Mouse (Mus musculus) monocyte, adult 2 months (primary cell): ENCODE data around the gene Slc6a17.

Source experiments
- DNase-seq, 2 experiments: peaks; one replicate each; pipeline ENCODE4 v3.0.0; 2022; ENCODE audit warnings: low spot score in 2 of 2, low read depth in 1 of 2

The Slc6a17 gene

DNA sequence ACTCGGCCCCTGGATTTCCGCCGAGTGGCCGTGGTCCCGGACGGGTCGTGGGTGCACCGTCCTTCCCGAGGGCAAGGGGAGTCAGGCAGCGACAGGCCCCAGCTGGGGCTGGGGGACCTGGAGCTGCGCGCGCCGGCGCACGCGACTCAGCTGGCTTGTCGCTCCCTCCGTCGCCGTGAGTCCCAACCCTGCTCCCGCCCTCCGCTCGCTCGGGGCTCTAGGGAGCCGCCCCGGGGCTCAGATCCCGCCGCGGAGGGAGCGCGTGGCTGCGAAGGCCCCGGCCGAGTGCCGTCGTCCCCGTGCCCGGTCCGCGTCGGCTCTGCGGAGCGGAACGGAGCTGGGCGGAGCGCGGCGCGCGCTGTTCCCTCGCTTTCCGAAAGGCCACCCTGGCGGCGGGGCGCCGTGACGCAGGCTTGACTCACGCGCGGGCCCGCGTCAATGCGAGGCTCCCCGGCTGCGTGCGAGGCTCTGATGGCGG is at the start of gene Slc6a17:
Gene Slc6a17, minus strand, starts transcription at position 388 of the 478 bp plus-strand sequence.
- no peak for DNase-seq

GRCm38 (mm10) chr3:107565331-107565730 is 47.5 kb upstream of the Slc6a17 start:
- DNase-seq: no peak

GRCm38 (mm10) chr3:107563880-107564279 is 46.1 kb upstream of the Slc6a17 start:
- no peak for DNase-seq

- no peak for DNase-seq
Measured at GRCm38 (mm10) chr3:107562591-107562990, 44.8 kb upstream of the Slc6a17 start.

GRCm38 (mm10) chr3:107562104-107562503 is 44.3 kb upstream of the Slc6a17 start:
- no peak for DNase-seq

GRCm38 (mm10) chr3:107559183-107559582 is 41.4 kb upstream of the Slc6a17 start:
- peak in 1 of 2 experiments; percentile 5 for DNase-seq

DNA sequence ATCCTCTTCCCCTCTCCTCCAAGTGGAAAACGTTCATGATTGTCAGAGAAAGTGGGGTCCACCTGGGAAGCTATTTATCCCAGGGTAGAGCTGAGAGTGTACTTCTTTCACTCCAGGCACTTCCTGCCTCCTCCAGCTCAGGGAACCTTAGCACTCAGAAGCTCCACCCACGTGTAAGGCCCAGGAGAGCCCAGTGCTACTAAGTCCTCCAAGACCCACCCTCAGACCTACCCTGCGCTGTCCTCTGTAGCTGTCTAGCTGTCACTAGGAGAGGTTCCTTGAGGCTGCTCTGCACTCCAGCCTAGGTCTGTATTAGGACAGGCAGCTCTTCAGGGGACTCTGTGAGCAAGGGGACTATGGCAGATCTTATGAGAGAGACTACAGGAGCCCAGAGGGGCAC is 40.9 kb upstream of the Slc6a17 start:
- no peak for DNase-seq

GRCm38 (mm10) chr3:107554842-107555241 is 37.0 kb upstream of the Slc6a17 start, which contains the start of gene Ubl4b:
Gene Ubl4b (minus strand): TSS chr3:107555073.
- DNase-seq: no peak

GRCm38 (mm10) chr3:107550409-107551049 is 32.7 kb upstream of the Slc6a17 start:
- DNase-seq: no peak

DNA sequence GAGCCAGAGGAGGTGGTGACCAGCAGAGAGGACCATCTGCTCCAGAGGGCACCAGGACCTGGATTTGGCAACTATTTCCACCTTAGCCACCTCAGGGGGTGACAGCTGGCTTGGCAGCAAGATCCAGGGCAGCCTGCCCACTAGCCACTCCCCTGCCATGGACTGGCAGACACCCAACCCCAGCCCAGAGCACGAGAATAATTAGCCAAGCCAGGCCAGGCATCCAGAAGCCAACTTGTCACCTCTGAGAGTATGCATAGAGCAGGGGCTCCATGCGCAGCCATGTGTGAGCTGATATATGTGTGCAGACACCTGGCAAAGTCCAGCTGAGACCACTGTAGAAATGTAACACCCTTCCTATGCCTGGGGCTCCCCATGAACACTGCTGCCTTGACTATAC is 29.1 kb upstream of the Slc6a17 start:
- no peak for DNase-seq

DNA sequence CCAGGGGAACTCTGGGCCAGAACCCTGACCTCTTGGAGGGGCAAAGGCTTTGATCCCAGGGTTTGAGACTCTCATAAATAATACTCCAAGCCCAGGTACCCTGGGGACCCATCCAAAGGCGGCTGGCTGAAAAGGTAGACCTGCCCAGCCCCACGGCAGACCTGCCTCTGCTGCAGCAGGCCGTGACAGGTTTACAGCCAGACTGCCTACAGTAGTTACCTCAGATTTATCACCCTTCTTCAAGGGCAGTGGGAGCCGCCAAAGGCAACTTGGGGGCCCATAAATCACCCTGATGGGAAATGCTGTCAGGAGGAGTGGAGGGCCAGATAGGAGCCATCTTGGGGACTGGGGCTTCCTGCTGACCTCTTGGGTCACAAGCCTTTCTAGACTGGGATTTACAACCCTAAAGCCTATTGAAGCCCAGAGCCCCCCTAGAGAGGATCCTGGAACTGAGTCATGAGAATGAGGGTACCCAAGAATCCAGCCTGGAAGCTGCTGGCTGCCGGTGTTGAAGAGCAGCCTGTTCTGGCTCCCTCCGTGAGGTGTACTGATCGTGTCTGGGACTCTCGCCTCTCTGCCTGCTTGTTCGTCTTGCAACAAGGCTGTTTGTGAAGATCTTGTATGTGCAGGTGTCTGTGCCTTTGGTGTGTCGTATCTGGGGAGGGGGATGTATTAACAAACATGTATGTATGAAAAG is 28.0 kb upstream of the Slc6a17 start:
- no peak for DNase-seq

GRCm38 (mm10) chr3:107545278-107545677 is 27.5 kb upstream of the Slc6a17 start:
- no peak for DNase-seq

DNA sequence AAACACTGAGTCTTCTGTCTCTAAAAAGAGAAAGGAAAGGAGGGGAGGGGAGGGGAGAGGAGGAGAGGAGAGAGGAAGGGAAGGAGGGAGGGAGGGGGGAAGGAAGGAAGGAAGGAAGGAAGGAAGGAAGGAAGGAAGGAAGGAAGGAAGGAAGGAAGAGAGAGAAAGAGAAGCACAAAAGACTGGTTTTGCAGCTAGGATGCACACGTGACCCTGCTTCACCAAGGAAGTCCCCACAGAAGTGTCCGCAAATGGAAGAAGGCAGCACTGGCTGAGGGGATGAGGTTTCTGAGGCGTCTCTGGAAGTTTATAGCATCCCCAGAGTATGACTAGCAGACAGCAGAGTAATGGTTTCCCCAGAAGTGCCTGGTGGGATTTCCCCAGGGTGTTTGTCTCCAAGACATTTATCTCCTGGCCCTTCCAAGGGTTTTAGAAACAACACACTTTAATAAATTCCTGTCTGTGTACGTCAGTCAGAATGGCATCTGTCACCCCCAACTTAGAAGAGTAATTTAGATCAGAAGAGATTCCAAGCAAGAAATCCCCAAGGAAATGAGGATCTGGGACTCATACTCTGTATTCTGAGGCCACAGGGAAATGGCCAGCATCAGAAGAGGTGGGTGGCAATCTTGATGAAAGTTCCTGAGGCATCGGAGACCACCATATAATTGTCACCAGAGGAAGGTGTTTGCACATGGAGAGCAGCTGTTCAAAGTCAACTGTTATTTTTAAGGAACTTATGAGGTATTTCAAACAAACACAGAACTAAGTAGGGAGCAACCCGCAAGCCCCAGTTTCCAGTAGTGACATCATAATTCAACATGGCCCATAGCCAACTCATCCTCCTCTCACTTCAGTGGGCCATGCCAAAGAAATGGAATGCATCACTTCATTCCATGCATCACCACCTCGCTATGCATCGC is 25.6 kb upstream of the Slc6a17 start:
- no peak for DNase-seq

DNA sequence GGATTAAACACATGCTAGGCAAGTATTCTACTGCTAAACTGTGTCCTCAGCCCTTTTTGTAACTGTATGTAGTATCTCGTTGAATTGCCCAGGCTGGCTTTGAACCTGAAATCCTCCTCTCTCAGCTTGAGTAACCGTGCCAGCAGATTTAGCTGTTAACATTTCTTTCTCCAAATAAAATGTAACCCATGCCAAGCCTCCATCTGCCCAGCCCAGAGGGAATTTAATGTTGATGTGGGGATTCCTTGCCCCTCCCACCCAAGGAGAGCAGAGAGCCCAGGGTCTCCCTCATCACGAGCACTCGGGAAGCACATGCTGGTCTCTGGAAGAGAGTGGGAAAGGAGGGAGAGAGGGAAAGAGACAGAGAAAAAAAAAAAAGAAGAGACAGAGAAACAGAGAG is 24.8 kb upstream of the Slc6a17 start:
- DNase-seq: no peak

DNA sequence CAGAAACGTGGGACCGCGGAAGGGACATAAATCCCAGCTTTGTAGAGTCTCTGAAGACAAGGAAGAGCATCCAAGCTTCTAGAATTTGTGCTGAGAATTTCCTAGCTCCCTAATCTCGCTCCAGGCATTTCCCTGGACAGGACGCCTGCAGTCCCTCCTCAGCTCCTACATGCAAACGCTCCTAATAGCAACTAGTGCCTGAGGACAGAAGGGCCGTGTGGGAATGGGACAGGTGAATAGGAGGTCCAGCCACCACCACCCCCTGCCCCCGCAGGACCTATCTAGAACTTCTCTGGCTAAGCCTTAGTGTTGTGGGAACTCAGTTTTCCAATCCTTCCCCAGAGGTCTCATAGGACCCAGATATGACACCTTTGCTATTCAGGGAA is 19.7 kb upstream of the Slc6a17 start:
- no peak for DNase-seq

DNA sequence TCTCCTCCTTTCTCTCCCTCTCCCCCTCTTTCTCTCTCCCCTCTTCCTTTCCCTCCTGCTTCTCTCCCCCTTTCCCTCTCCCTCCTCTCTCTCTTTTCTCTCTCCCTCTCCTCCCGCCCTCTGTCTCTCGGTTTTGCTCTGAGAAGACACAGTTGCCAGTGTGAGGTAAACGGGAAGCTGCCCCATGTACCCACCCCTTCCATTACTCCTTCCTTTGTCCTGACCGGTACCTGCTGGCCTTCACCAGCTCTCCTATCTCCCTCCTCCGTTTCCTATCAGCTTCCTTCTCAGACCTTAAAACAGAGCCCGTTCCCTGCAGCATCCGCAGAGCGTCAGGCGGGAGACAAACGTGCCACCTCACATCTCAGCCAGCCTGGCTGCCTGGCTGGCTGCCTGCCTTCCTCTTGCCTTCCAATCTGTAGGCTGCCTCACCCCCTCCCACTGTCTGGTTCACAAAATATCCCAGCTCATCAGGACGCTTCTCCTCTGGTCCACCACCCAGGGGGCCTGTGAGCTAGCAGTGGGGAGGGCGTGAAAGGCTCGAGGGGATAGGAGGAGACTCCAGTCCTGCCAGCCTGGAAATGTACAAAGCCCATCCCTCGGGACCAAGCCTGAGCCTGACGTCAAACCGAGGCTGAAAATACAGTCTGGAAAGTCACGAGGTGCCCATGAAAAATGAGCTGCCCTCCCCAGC is 19.1 kb upstream of the Slc6a17 start:
- DNase-seq: no peak

DNA sequence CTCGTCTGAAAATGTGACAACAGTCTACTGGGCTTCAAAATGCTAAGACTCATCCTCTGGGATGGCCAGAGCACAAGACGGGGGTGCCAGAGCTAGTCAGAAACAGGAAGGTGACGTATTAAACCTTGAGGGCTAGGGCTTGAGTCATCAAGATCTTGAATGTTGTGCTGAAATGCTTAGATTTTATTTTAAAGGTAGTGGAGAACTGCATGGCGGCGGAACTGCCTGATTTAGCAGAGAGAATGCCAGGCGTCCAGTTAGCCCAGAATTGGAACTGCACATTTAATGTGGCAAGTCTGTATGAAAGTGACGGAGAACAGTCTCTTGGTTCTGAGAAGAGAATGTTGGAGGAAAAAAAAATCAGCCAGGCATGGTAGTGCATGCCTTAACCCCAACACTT is 17.1 kb upstream of the Slc6a17 start:
- no peak for DNase-seq

GRCm38 (mm10) chr3:107533532-107533931 is 15.7 kb upstream of the Slc6a17 start:
- DNase-seq: no peak

DNA sequence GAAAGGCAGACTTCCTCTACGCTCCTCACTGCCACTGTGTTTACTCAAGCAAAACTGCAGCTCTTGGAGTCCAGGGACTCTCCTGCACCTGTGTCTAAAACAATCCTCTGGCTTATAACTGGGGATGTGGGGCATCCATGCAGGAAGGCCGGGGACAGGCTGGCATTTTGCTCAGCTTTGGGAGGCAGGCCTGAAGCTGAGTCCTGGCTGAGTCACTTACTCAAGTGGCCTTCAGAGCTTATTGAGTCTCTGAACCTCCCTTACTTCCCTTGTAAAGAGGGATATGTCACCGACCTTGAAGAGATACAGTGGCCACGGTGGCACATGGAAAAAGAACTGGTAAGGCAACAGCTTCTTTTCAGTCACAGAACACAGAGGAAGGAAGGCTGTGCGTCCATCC is 12.8 kb upstream of the Slc6a17 start:
- no peak for DNase-seq

- DNase-seq: no peak
Measured at GRCm38 (mm10) chr3:107529182-107529581, 11.4 kb upstream of the Slc6a17 start.
